Mouse (Mus musculus): ENCODE results near the gene Tgfbr2. TPM values are rescaled to one million over a fixed set of nuclear protein-coding genes. Genes with fewer than 3 reads are reported as not detected.

Gene Tgfbr2
- total and polyA plus RNA-seq, 3 experiments: not detected

GRCm38 (mm10) chr9:116148809-116149208, 26.4 kb downstream of the Tgfbr2 start:
- no peak for TF ChIP-seq POLR2AphosphoS5 (IDR thresholded peaks at IDR 0.05; ENCODE audit: borderline replicate concordance, low read depth, low read length)
- no peak for TF ChIP-seq MXI1 (IDR thresholded peaks at IDR 0.05; ENCODE audit: low read depth, low read length)
- H3K9ac ChIP-seq (ENCODE audit: control insufficient read depth, low read depth, low read length, poor library complexity, severe bottlenecking): no peak overlapping the region
- no peak overlapping the region for H3K27ac ChIP-seq (ENCODE audit: control insufficient read depth, low read depth, low read length)
- H3K79me2 ChIP-seq (ENCODE audit: control insufficient read depth, insufficient read depth, low read length, poor library complexity): no peaks in the 10 kb centered on the region
- no peaks in the 10 kb centered on the region for H3K27me3 ChIP-seq (ENCODE audit: control insufficient read depth in 1 of 2, insufficient read depth in 2 of 2, low read length in 2 of 2)
- no peak for DNase-seq (ENCODE audit: low read depth, low spot score)
- H3K4me1 ChIP-seq (ENCODE audit: control insufficient read depth in 1 of 2, insufficient read depth in 2 of 2, low read length in 2 of 2): no peaks in the 10 kb centered on the region
- H3K4me3 ChIP-seq (ENCODE audit: control insufficient read depth in 1 of 2, insufficient read depth in 1 of 2, low read depth in 2 of 2, low read length in 2 of 2): no peak overlapping the region
- H3K36me3 ChIP-seq (ENCODE audit: control insufficient read depth in 1 of 2, insufficient read depth in 2 of 2, low read length in 2 of 2): no peaks in the 10 kb centered on the region
- no peaks in the 10 kb centered on the region for H3K9me3 ChIP-seq (replicated peaks; ENCODE audit: insufficient read depth, low read length)

GRCm38 (mm10) chr9:116146235-116146634, 28.9 kb downstream of the Tgfbr2 start:
- H3K4me3 ChIP-seq (ENCODE audit: control insufficient read depth in 1 of 2, insufficient read depth in 1 of 2, low read depth in 2 of 2, low read length in 2 of 2): no peak overlapping the region
- no peak for DNase-seq (ENCODE audit: low read depth, low spot score)
- H3K4me1 ChIP-seq (ENCODE audit: control insufficient read depth in 1 of 2, insufficient read depth in 2 of 2, low read length in 2 of 2): no peaks in the 10 kb centered on the region
- no peaks in the 10 kb centered on the region for H3K9me3 ChIP-seq (replicated peaks; ENCODE audit: insufficient read depth, low read length)
- no peaks in the 10 kb centered on the region for H3K79me2 ChIP-seq (ENCODE audit: control insufficient read depth, insufficient read depth, low read length, poor library complexity)
- H3K9ac ChIP-seq (ENCODE audit: control insufficient read depth, low read depth, low read length, poor library complexity, severe bottlenecking): no peak overlapping the region
- H3K36me3 ChIP-seq (ENCODE audit: control insufficient read depth in 1 of 2, insufficient read depth in 2 of 2, low read length in 2 of 2): no peaks in the 10 kb centered on the region
- H3K27ac ChIP-seq (ENCODE audit: control insufficient read depth, low read depth, low read length): no peak overlapping the region
- TF ChIP-seq CHD2 (IDR thresholded peaks at IDR 0.05; ENCODE audit: low read length): no peak
- TF ChIP-seq RAD21 (IDR thresholded peaks at IDR 0.05; ENCODE audit: low read depth, low read length): no peak
- TF ChIP-seq HCFC1 (IDR thresholded peaks at IDR 0.05; ENCODE audit: low read depth, low read length): no peak
- no peak for TF ChIP-seq POLR2A (IDR thresholded peaks at IDR 0.05; ENCODE audit: control insufficient read depth in 1 of 2, insufficient read depth in 1 of 2, low read depth in 1 of 2, low read length in 2 of 2, poor library complexity in 1 of 2)
- H3K27me3 ChIP-seq (ENCODE audit: control insufficient read depth in 1 of 2, insufficient read depth in 2 of 2, low read length in 2 of 2): no peaks in the 10 kb centered on the region

GRCm38 (mm10) chr9:116145231-116145641, 29.9 kb downstream of the Tgfbr2 start:
- H3K27ac ChIP-seq (ENCODE audit: control insufficient read depth, low read depth, low read length): no peak overlapping the region
- TF ChIP-seq TBP (IDR thresholded peaks at IDR 0.05; ENCODE audit: low read depth, low read length): no peak
- no peak for TF ChIP-seq JUND (IDR thresholded peaks at IDR 0.05; ENCODE audit: low read depth, low read length)
- no peak for TF ChIP-seq MAX (IDR thresholded peaks at IDR 0.05; ENCODE audit: low read length)
- no peak for TF ChIP-seq MAFK (IDR thresholded peaks at IDR 0.05; ENCODE audit: borderline replicate concordance, low read depth, low read length)
- TF ChIP-seq ZNF384 (IDR thresholded peaks at IDR 0.05; ENCODE audit: low read depth, low read length): no peak
- no peak for TF ChIP-seq KAT2A (conservative IDR thresholded peaks at IDR 0.05; ENCODE audit: low read depth, low read length)
- no peak for TF ChIP-seq MYC (IDR thresholded peaks at IDR 0.05; ENCODE audit: low read depth, low read length)
- no peak for TF ChIP-seq POLR2AphosphoS5 (IDR thresholded peaks at IDR 0.05; ENCODE audit: borderline replicate concordance, low read depth, low read length)
- TF ChIP-seq CTCF (IDR thresholded peaks at IDR 0.05 in 2 of 3, conservative IDR thresholded peaks at IDR 0.05 in 1 of 3; ENCODE audit: control insufficient read depth in 1 of 3, insufficient read depth in 1 of 3, low read depth in 2 of 3, low read length in 3 of 3, poor library complexity in 1 of 3, severe bottlenecking in 1 of 3): no peak
- no peak for TF ChIP-seq USF2 (IDR thresholded peaks at IDR 0.05; ENCODE audit: borderline replicate concordance in 1 of 2, insufficient read depth in 1 of 2, low read depth in 1 of 2, low read length in 2 of 2)
- TF ChIP-seq MAZ (IDR thresholded peaks at IDR 0.05; ENCODE audit: low read depth, low read length): no peak
- no peak for TF ChIP-seq BHLHE40 (IDR thresholded peaks at IDR 0.05; ENCODE audit: borderline replicate concordance, low read depth, low read length)
- TF ChIP-seq UBTF (IDR thresholded peaks at IDR 0.05; ENCODE audit: borderline replicate concordance, insufficient read depth, low read depth, low read length): no peak
- TF ChIP-seq HCFC1 (IDR thresholded peaks at IDR 0.05; ENCODE audit: low read depth, low read length): no peak
- TF ChIP-seq RCOR1 (IDR thresholded peaks at IDR 0.05; ENCODE audit: low read depth, low read length): no peak
- TF ChIP-seq SMC3 (IDR thresholded peaks at IDR 0.05; ENCODE audit: low read depth, low read length): no peak
- H3K9me3 ChIP-seq (replicated peaks; ENCODE audit: insufficient read depth, low read length): no peaks in the 10 kb centered on the region
- H3K27me3 ChIP-seq (ENCODE audit: control insufficient read depth in 1 of 2, insufficient read depth in 2 of 2, low read length in 2 of 2): no peaks in the 10 kb centered on the region
- H3K4me1 ChIP-seq (ENCODE audit: control insufficient read depth in 1 of 2, insufficient read depth in 2 of 2, low read length in 2 of 2): no peaks in the 10 kb centered on the region
- H3K79me2 ChIP-seq (ENCODE audit: control insufficient read depth, insufficient read depth, low read length, poor library complexity): no peaks in the 10 kb centered on the region
- H3K4me3 ChIP-seq (ENCODE audit: control insufficient read depth in 1 of 2, insufficient read depth in 1 of 2, low read depth in 2 of 2, low read length in 2 of 2): no peak overlapping the region
- DNase-seq (ENCODE audit: low read depth, low spot score): no peak
- H3K9ac ChIP-seq (ENCODE audit: control insufficient read depth, low read depth, low read length, poor library complexity, severe bottlenecking): no peak overlapping the region
- no peaks in the 10 kb centered on the region for H3K36me3 ChIP-seq (ENCODE audit: control insufficient read depth in 1 of 2, insufficient read depth in 2 of 2, low read length in 2 of 2)
